Mouse (Mus musculus): Measurements from ENCODE around the gene Hrh1. TPM values are rescaled to one million over a fixed set of nuclear protein-coding genes. Genes with fewer than 3 reads are reported as not detected.

Gene Hrh1
- 0.71 and 2.3 TPM in 2 replicates for polyA plus RNA-seq (2012; rRNA removed)

DNA sequence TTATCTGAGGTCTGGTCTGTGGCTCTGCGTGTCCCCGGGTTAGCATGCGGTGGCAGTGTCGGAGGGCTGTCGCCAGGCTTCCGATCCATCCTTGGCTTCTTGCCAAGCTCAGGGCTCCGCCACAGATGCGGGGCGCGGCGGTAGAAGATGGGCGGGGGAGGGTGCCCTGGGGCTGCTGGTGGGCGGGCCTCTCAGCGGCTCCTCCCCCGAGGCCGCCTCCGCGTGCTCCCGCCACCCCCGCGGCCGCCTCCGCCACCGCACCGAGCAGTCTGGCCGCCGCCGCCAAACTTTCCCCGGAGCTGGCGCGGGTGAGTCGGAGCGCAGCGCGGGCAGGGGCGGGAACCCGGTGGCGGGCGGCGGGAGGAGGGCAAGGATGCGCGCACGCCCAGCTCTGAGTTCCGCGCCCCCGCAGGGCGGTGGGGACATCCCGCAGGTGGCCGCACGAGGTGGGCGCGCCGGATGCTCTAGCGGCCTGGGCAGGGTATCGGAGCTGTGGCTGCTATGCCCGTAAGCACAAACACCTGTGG, at the start of gene Hrh1:
Gene Hrh1, plus strand, starts transcription at position 246 of the 527 bp plus-strand sequence.
- 1% methylated on average over 55 of the region's 56 CpGs for WGBS
- peak within 1 kb of the TSS; percentile 81 for H3K4me3 ChIP-seq (ENCODE audit: low read depth, low read length)
- no peaks in the 10 kb centered on the region for H3K27me3 ChIP-seq (ENCODE audit: control insufficient read depth, insufficient read depth, low read length)
- no peak for TF ChIP-seq POLR2A (IDR thresholded peaks at IDR 0.05; ENCODE audit: low read depth, low read length)
- H3K27ac ChIP-seq (ENCODE audit: insufficient read depth, low read depth, low read length), result peak within 1 kb of the TSS; percentile 57
- peaks cover 19% of the 10 kb centered on the region for H3K4me1 ChIP-seq (ENCODE audit: control insufficient read depth, insufficient read depth, insufficient read length, low read length)
- no peaks in the 10 kb centered on the region for H3K36me3 ChIP-seq (ENCODE audit: control insufficient read depth, insufficient read depth, low read length)

DNA sequence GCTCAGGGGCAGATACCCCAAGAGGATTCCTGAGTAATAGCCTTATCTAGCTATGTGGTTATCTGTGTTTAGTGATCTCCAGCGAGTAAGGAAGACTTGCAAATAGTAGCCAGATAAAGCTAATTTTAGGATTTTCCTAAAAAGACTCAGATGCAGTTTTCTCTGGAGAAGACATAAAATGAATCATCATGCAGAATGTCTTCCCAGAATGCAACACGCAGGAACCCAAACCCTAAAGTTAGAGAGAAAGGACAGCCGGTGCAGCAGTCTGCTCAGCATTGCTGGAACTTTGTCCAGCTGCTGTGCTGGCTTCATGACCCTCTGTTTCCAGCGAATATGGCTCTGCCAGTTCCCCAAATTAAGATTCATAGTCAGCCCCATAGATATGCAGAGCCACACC, 43.1 kb upstream of the Hrh1 start:
- Histone ChIP-seq H3K27ac (ENCODE audit: insufficient read depth, low read depth, low read length) (no peak overlapping the region), H3K4me3 (ENCODE audit: low read depth, low read length) (no peak overlapping the region), H3K36me3 (ENCODE audit: control insufficient read depth, insufficient read depth, low read length) (no peaks in the 10 kb centered on the region), H3K27me3 (ENCODE audit: control insufficient read depth, insufficient read depth, low read length) (no peaks in the 10 kb centered on the region), H3K4me1 (ENCODE audit: control insufficient read depth, insufficient read depth, insufficient read length, low read length) (no peaks in the 10 kb centered on the region)
- TF ChIP-seq CTCF (IDR thresholded peaks at IDR 0.05; ENCODE audit: extremely low read depth, insufficient read length, insufficient replicate concordance, low read depth, low read length) (no peak), POLR2A (IDR thresholded peaks at IDR 0.05; ENCODE audit: low read depth, low read length) (no peak)
- 23% methylated on average over 4 of the region's 4 CpGs for WGBS

DNA sequence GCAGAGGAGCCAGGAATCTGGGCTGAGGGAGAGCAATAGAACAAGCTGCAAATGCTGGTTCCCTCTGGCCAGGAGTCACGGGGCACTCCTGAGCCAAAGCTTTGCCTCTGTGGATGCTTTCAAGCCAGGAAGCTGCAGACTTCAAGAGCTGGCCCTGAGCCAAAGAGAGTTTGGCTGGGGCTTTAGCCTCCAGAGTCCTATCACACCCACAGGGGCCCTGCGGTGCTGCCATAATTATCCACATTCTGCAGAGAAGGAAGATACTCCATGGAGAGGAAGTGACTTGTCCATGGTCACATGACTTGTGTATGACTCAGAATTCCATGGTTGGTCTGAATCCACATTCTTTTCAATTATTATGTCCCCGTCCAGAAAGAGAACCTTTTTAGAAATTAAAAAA, 39.6 kb upstream of the Hrh1 start:
- H3K4me1 ChIP-seq (ENCODE audit: control insufficient read depth, insufficient read depth, insufficient read length, low read length), result no peaks in the 10 kb centered on the region
- TF ChIP-seq CTCF (IDR thresholded peaks at IDR 0.05; ENCODE audit: extremely low read depth, insufficient read length, insufficient replicate concordance, low read depth, low read length), result no peak
- 28% methylated on average over 3 of the region's 3 CpGs for WGBS
- H3K4me3 ChIP-seq (ENCODE audit: low read depth, low read length), result no peak overlapping the region
- no peaks in the 10 kb centered on the region for H3K36me3 ChIP-seq (ENCODE audit: control insufficient read depth, insufficient read depth, low read length)
- no peak overlapping the region for H3K27ac ChIP-seq (ENCODE audit: insufficient read depth, low read depth, low read length)
- no peaks in the 10 kb centered on the region for H3K27me3 ChIP-seq (ENCODE audit: control insufficient read depth, insufficient read depth, low read length)

DNA sequence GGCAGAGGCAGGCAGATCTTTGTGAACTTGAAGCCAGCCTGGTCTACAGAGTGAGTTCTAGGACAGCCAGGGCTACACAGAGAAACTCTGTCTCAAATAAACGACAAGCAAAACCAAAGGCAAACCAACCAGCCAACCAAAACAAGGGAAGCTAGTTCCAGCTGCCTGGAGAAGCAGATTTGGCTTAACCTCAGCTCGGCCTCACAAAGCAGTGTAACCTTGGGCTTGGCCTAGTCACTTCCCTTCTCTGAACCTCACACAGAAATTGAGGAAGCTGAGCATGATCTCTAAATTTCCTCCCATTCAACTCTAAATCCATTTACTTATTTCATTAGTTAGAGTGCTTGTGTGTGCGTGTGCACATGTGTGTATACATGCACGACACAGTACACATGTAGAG, 35.4 kb upstream of the Hrh1 start:
- TF ChIP-seq POLR2A (IDR thresholded peaks at IDR 0.05; ENCODE audit: low read depth, low read length), result no peak
- Histone ChIP-seq H3K27me3 (ENCODE audit: control insufficient read depth, insufficient read depth, low read length) (no peaks in the 10 kb centered on the region), H3K4me3 (ENCODE audit: low read depth, low read length) (no peak overlapping the region), H3K4me1 (ENCODE audit: control insufficient read depth, insufficient read depth, insufficient read length, low read length) (no peaks in the 10 kb centered on the region), H3K27ac (ENCODE audit: insufficient read depth, low read depth, low read length) (no peak overlapping the region), H3K36me3 (ENCODE audit: control insufficient read depth, insufficient read depth, low read length) (no peaks in the 10 kb centered on the region)
- WGBS, result 66% methylated on average over 4 of the region's 4 CpGs

DNA sequence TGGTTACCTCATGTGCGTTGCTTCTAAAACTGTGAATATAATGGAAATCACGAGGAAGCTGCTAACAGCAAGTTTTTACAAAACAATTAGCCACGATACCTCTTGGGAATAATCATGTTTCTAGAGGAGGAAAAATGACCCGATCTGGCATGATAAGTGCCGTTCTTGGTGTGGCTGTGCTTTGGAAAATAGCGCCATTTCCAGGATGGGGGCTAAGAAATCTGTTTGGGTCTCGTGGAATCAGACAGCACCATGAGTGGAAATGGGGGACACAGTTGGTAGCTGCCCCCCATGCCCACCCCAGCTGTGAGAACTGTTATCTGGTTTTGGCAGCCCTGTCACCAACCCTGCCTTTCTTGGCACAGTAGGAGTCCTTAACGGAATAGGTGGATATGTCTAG, 34.0 kb upstream of the Hrh1 start:
- 85% methylated on average over 8 of the region's 8 CpGs for WGBS
- no peaks in the 10 kb centered on the region for H3K36me3 ChIP-seq (ENCODE audit: control insufficient read depth, insufficient read depth, low read length)
- no peak overlapping the region for H3K4me3 ChIP-seq (ENCODE audit: low read depth, low read length)
- H3K27ac ChIP-seq (ENCODE audit: insufficient read depth, low read depth, low read length), result no peak overlapping the region
- no peak for TF ChIP-seq POLR2A (IDR thresholded peaks at IDR 0.05; ENCODE audit: low read depth, low read length)
- TF ChIP-seq CTCF (IDR thresholded peaks at IDR 0.05; ENCODE audit: extremely low read depth, insufficient read length, insufficient replicate concordance, low read depth, low read length), result no peak
- H3K4me1 ChIP-seq (ENCODE audit: control insufficient read depth, insufficient read depth, insufficient read length, low read length), result no peaks in the 10 kb centered on the region
- no peaks in the 10 kb centered on the region for H3K27me3 ChIP-seq (ENCODE audit: control insufficient read depth, insufficient read depth, low read length)

DNA sequence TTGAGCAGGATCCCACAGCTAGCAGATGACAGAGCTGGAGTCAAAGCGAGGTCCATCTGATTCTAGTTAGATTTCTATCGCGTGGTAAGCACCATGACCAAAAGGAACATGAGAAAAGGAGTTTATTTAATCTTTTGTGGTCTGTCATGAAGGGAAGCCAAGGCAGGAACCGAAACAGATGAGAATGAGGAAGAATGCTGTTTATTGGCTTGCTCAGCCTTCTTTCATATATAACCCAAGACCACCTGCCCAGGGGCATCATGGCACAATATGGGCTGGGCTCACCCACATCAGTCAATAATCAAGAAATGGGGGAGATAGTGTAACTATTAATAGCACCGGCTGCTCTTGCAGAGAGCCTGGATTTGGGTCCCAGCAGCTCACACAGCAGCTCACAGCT, 33.0 kb upstream of the Hrh1 start:
- Histone ChIP-seq H3K4me3 (ENCODE audit: low read depth, low read length) (no peak overlapping the region), H3K4me1 (ENCODE audit: control insufficient read depth, insufficient read depth, insufficient read length, low read length) (no peaks in the 10 kb centered on the region), H3K27me3 (ENCODE audit: control insufficient read depth, insufficient read depth, low read length) (no peaks in the 10 kb centered on the region), H3K36me3 (ENCODE audit: control insufficient read depth, insufficient read depth, low read length) (no peaks in the 10 kb centered on the region), H3K27ac (ENCODE audit: insufficient read depth, low read depth, low read length) (no peak overlapping the region)
- TF ChIP-seq POLR2A (IDR thresholded peaks at IDR 0.05; ENCODE audit: low read depth, low read length) (no peak), CTCF (IDR thresholded peaks at IDR 0.05; ENCODE audit: extremely low read depth, insufficient read length, insufficient replicate concordance, low read depth, low read length) (no peak)
- 76% methylated on average over 5 of the region's 5 CpGs for WGBS

DNA sequence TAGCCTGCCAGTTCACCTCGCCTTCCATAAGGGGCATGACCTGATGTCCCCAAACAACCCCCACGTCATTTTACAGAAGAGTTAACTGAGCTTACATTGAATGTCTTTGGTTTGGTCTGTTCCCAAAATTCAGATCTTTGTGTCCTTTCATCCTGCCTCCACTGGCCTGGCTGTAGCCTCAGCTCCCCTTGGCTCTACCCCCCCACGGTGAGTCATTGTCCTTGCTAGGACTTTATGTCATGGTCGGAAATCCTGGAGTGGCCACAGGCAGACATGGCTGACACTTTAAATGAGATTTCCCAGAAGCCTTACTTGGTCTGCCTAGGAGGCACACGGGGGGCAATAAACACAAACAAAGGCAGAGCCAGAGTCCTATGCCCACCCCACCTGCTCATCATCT, 31.5 kb upstream of the Hrh1 start:
- no peaks in the 10 kb centered on the region for H3K4me1 ChIP-seq (ENCODE audit: control insufficient read depth, insufficient read depth, insufficient read length, low read length)
- H3K27ac ChIP-seq (ENCODE audit: insufficient read depth, low read depth, low read length), result no peak overlapping the region
- WGBS, result 70% methylated on average over 5 of the region's 5 CpGs
- no peak overlapping the region for H3K4me3 ChIP-seq (ENCODE audit: low read depth, low read length)
- no peaks in the 10 kb centered on the region for H3K27me3 ChIP-seq (ENCODE audit: control insufficient read depth, insufficient read depth, low read length)
- TF ChIP-seq POLR2A (IDR thresholded peaks at IDR 0.05; ENCODE audit: low read depth, low read length) (no peak), CTCF (IDR thresholded peaks at IDR 0.05; ENCODE audit: extremely low read depth, insufficient read length, insufficient replicate concordance, low read depth, low read length) (no peak)
- no peaks in the 10 kb centered on the region for H3K36me3 ChIP-seq (ENCODE audit: control insufficient read depth, insufficient read depth, low read length)

DNA sequence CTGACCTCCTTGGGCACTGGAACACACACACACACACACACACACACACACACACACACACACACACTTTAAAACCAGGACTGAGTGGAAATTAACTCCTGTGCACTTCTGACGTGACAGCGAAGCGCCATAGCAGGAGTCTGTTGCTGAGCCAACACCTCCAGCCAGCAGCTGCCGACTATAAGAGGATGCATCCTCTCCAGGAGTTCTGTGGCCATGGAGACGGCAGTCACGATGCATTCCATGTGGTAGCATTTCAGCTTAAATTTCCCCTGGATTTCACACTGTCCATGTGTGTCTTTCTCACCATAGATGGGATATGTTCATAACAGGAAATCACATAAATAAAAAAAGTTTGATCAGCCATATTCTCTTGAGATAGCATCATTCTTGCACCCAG, 30.1 kb upstream of the Hrh1 start:
- WGBS, result 77% methylated on average over 6 of the region's 6 CpGs
- no peak overlapping the region for H3K27ac ChIP-seq (ENCODE audit: insufficient read depth, low read depth, low read length)
- TF ChIP-seq POLR2A (IDR thresholded peaks at IDR 0.05; ENCODE audit: low read depth, low read length), result no peak
- no peaks in the 10 kb centered on the region for H3K4me1 ChIP-seq (ENCODE audit: control insufficient read depth, insufficient read depth, insufficient read length, low read length)
- no peaks in the 10 kb centered on the region for H3K27me3 ChIP-seq (ENCODE audit: control insufficient read depth, insufficient read depth, low read length)
- H3K36me3 ChIP-seq (ENCODE audit: control insufficient read depth, insufficient read depth, low read length), result no peaks in the 10 kb centered on the region
- no peak overlapping the region for H3K4me3 ChIP-seq (ENCODE audit: low read depth, low read length)
